In the genomic region with DNA sequence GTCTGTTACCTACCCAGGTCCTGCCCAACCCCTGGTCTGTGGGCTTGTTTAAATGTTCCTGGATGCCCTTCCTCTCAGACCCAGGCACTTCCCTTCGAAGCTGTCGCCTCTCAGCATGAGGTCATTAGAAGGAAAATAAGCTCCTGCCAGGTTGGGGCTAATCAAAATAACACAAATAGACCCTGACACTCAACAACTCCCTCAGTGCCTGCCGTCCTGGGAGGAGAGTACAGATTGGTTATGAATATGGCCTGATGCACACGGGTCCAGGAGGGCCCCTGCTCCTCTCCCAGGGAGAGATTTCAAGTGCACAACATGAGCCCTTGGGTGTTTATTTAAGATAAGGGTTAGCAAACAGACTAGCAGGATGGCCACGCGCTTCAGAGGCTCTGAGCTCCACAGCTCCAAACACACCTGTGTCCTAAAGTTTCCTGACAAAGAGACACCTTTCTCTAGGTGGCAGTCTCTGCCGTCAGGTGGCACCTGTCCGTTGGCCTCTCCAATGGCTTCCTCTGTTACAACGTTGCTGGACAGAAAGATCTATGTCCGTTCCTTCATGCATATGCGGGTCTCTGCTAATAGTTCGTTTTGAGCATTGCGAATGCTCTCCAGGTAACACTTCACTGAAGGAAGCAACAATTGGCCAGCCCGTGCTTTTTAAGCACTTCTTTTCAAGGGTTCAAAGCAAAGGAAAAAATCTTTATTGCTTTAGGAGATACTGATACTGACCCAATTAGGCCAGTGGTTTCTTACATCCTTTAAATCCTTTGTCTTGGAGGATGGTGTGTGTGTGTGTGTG, we compare ENCODE assay signal across 10 mouse cellular contexts. TPM values are rescaled to one million over a fixed set of nuclear protein-coding genes. Genes with fewer than 3 reads are reported as not detected.
DNase-seq lines count a peak whose midpoint lies in the region; ATAC-seq and TF ChIP-seq lines count a peak whose summit lies in the region.
"Had no signal": no experiment of that assay in that cellular context is flagged by ENCODE, and none has a peak within 500 bp of the region (broad histone marks: within the 10 kb centered on the region; RNA-seq: fewer than 3 reads in every experiment).

No protein-coding gene starts in this region.

- H3K9ac ChIP-seq in lung, embryonic 14.5 days: no peak overlapping the region
- no peak overlapping the region for H3K9ac ChIP-seq in stomach, embryonic 14.5 days (replicated peaks; ENCODE audit: low read depth, low read length)
- H3K9ac ChIP-seq: limb, embryonic 12.5 days had no signal

- H3K27ac ChIP-seq in cerebellum, adult 2 months (ENCODE audit: insufficient read depth, low read length): no peak overlapping the region
- H3K27ac ChIP-seq in lung, embryonic 14.5 days (ENCODE audit: low read depth): no peak overlapping the region
- H3K27ac ChIP-seq in limb, embryonic 10.5 days: no peak overlapping the region
- H3K27ac ChIP-seq in stomach, embryonic 14.5 days (ENCODE audit: low read length): no peak overlapping the region
- H3K27ac ChIP-seq: limb, embryonic 12.5 days had no signal

- no peaks in the 10 kb centered on the region for H3K9me3 ChIP-seq in lung, embryonic 14.5 days (ENCODE audit: low read depth, low read length)
- H3K9me3 ChIP-seq in limb, embryonic 10.5 days (replicated peaks): no peaks in the 10 kb centered on the region
- H3K9me3 ChIP-seq in stomach, embryonic 14.5 days (ENCODE audit: control insufficient read depth, low read depth, low read length): no peaks in the 10 kb centered on the region
- H3K9me3 ChIP-seq: limb, embryonic 12.5 days had no signal

- WGBS in cerebellum, adult 2 months: 16% methylated on average over 14 of the region's 14 CpGs
- WGBS in lung, embryonic 14.5 days: 2% methylated on average over 14 of the region's 14 CpGs
- WGBS in limb, embryonic 10.5 days: 3% methylated on average over 14 of the region's 14 CpGs
- WGBS in stomach, embryonic 14.5 days: 3% methylated on average over 14 of the region's 14 CpGs

- H3K36me3 ChIP-seq in lung, embryonic 14.5 days (ENCODE audit: insufficient read depth): no peaks in the 10 kb centered on the region
- no peaks in the 10 kb centered on the region for H3K36me3 ChIP-seq in limb, embryonic 10.5 days
- H3K36me3 ChIP-seq in stomach, embryonic 14.5 days (ENCODE audit: control insufficient read depth, insufficient read depth, low read length): no peaks in the 10 kb centered on the region
- H3K36me3 ChIP-seq: limb, embryonic 12.5 days had no signal

- H3K4me1 ChIP-seq in cerebellum, adult 2 months (ENCODE audit: control insufficient read depth, insufficient read depth, low read length): no peaks in the 10 kb centered on the region
- H3K4me1 ChIP-seq in lung, embryonic 14.5 days (ENCODE audit: insufficient read depth): no peaks in the 10 kb centered on the region
- peaks cover 28% of the 10 kb centered on the region for H3K4me1 ChIP-seq in limb, embryonic 10.5 days
- no peaks in the 10 kb centered on the region for H3K4me1 ChIP-seq in stomach, embryonic 14.5 days (ENCODE audit: control insufficient read depth, insufficient read depth, low read length)
- H3K4me1 ChIP-seq: limb, embryonic 12.5 days had no signal

- peak; percentile 27; the same call in 1 of the 2 replicates for TF ChIP-seq CTCF in cerebellum, adult 2 months (IDR thresholded peaks at IDR 0.05; ENCODE audit: borderline replicate concordance, insufficient read depth, low read depth, low read length)
- TF ChIP-seq CTCF in lung, embryonic 14.5 days (IDR thresholded peaks at IDR 0.05; ENCODE audit: low read depth): 0 out of 2 replicates have a peak, but pooled peaks have one; percentile 7

- no peak overlapping the region for H3K4me2 ChIP-seq in lung, embryonic 14.5 days
- no peak overlapping the region for H3K4me2 ChIP-seq in stomach, embryonic 14.5 days (replicated peaks; ENCODE audit: low read depth, low read length)
- H3K4me2 ChIP-seq: limb, embryonic 12.5 days had no signal

- no peak for TF ChIP-seq POLR2A in cerebellum, adult 2 months (IDR thresholded peaks at IDR 0.05; ENCODE audit: borderline replicate concordance, insufficient read depth, low read length)

- ATAC-seq in lung, embryonic 14.5 days (ENCODE audit: insufficient read depth): peak; percentile 35; the same call in 1 of the 2 replicates
- ATAC-seq in stomach, embryonic 14.5 days (ENCODE audit: insufficient number of reproducible peaks, insufficient read depth, low FRiP score, low read depth): 0 out of 2 replicates have a peak, but pooled peaks have one; percentile 42

- H3K27me3 ChIP-seq in cerebellum, adult 2 months (ENCODE audit: control insufficient read depth, insufficient read depth, low read length): peaks cover 3% of the 10 kb centered on the region; the same call in 1 of the 2 replicates
- H3K27me3 ChIP-seq in lung, embryonic 14.5 days (ENCODE audit: insufficient read depth, low read length): peaks cover 93% of the 10 kb centered on the region
- H3K27me3 ChIP-seq in limb, embryonic 10.5 days (ENCODE audit: low read depth, poor library complexity, severe bottlenecking): peaks cover 100% of the 10 kb centered on the region
- peaks cover 67% of the 10 kb centered on the region for H3K27me3 ChIP-seq in stomach, embryonic 14.5 days (ENCODE audit: control insufficient read depth, insufficient read depth, low read length)

- no peak overlapping the region for H3K4me3 ChIP-seq in cerebellum, adult 2 months (replicated peaks; ENCODE audit: insufficient read depth, low read depth, low read length)
- H3K4me3 ChIP-seq in lung, embryonic 14.5 days (ENCODE audit: low read depth, low read length): no peak overlapping the region
- no peak overlapping the region for H3K4me3 ChIP-seq in limb, embryonic 10.5 days
- H3K4me3 ChIP-seq in stomach, embryonic 14.5 days (ENCODE audit: low read depth, low read length): no peak overlapping the region
- H3K4me3 ChIP-seq: limb, embryonic 12.5 days; myocyte had no signal

- peak in 1 of 2 experiments; percentile 10 for DNase-seq in cerebellum, adult 2 months
- no peak for DNase-seq in cerebellum, adult 9-10 months
- DNase-seq in lung, embryonic 14.5 days: peak; percentile 21
- DNase-seq in lung, postnatal 14 days: no peak
- peak; percentile 52 for DNase-seq in limb, embryonic 10.5 days (ENCODE audit: low spot score)
- DNase-seq in layer of hippocampus, adult 11-12 months (ENCODE audit: low spot score): no peak
- DNase-seq in thymus, postnatal 4 days: no peak

RNA-seq across cellular contexts. Expression of a gene that starts 56.2 kb away (rescaled TPM):
- polyA plus RNA-seq in cerebellum, adult 2 months (2012; rRNA removed): 3.3 and 3.5 TPM in 2 replicates
- 0.07 TPM in 1 of 2 replicates, not detected in the other for polyA plus RNA-seq in lung, embryonic 14.5 days (2014; fragmentation: Nextera tagmentation; extraction: Ambion mirVana)
- 11.5 and 12.6 TPM in 2 replicates for polyA plus RNA-seq in limb, embryonic 10.5 days (2016; fragmentation: Nextera tagmentation; extraction: Ambion mirVana)
- not detected in 2 replicates for polyA plus RNA-seq in stomach, embryonic 14.5 days (2014; fragmentation: Nextera tagmentation; extraction: Ambion mirVana)

Comparison
In these comparisons a context has a peak if more than half of its experiments do, and no peak if none do; other contexts are left out.
1. DNase-seq: peak in lung, embryonic 14.5 days (single experiment) and limb, embryonic 10.5 days (single experiment); none in cerebellum, adult 9-10 months (single experiment), lung, postnatal 14 days (single experiment), layer of hippocampus, adult 11-12 months (single experiment) and thymus, postnatal 4 days (single experiment).